In genomic region chr2:30605762-30606051, GRCm38 (mm10) we compare ENCODE assay signal across 11 mouse cellular contexts. TPM values are rescaled to one million over a fixed set of nuclear protein-coding genes. Genes with fewer than 3 reads are reported as not detected.
DNase-seq lines count a peak whose midpoint lies in the region; ATAC-seq and TF ChIP-seq lines count a peak whose summit lies in the region.
"Had no signal": no experiment of that assay in that cellular context is flagged by ENCODE, and none has a peak within 500 bp of the region (broad histone marks: within the 10 kb centered on the region; RNA-seq: fewer than 3 reads in every experiment).

No protein-coding gene starts in this region.

- no peak overlapping the region for H3K4me3 ChIP-seq in intestine, embryonic 14.5 days (ENCODE audit: low read depth, low read length)
- H3K4me3 ChIP-seq in intestine, postnatal 0 days (ENCODE audit: low read depth, low read length): no peak overlapping the region
- peak overlapping the region; percentile 51 for H3K4me3 ChIP-seq in E14TG2a.4 (replicated peaks; ENCODE audit: low read length)
- H3K4me3 ChIP-seq in embryonic facial prominence, embryonic 13.5 days: no peak overlapping the region
- H3K4me3 ChIP-seq in hindbrain, postnatal 0 days (ENCODE audit: low read length): no peak overlapping the region

- DNase-seq in intestine, embryonic 14.5 days (ENCODE audit: low spot score): no peak
- DNase-seq in hindbrain, postnatal 0 days (ENCODE audit: low spot score): no peak
- DNase-seq in thymus, postnatal 10 days (ENCODE audit: low spot score in 2 of 2): no peak
- DNase-seq in testis, postnatal 10 days (ENCODE audit: low spot score): no peak
- DNase-seq in layer of hippocampus, adult 8-10 months (ENCODE audit: low spot score in 2 of 2): no peak
- DNase-seq: adrenal gland, postnatal 25 days; right cerebral cortex, postnatal 14 days had no signal

- no peak for TF ChIP-seq CTCF in intestine, postnatal 0 days (IDR thresholded peaks at IDR 0.05; ENCODE audit: low read depth)
- TF ChIP-seq CTCF in E14TG2a.4 (conservative IDR thresholded peaks at IDR 0.05; ENCODE audit: low read length): no peak
- TF ChIP-seq CTCF in hindbrain, postnatal 0 days (IDR thresholded peaks at IDR 0.05; ENCODE audit: low read depth): no peak

- no peak for ATAC-seq in intestine, embryonic 14.5 days (replicated peaks; ENCODE audit: low FRiP score, low TSS enrichment, low read depth)
- no peak for ATAC-seq in intestine, postnatal 0 days
- no peak for ATAC-seq in embryonic facial prominence, embryonic 13.5 days (ENCODE audit: insufficient number of reproducible peaks, insufficient read depth, low FRiP score, low TSS enrichment, low read depth)
- no peak for ATAC-seq in hindbrain, postnatal 0 days

- peak overlapping the region; percentile 55 for H3K27ac ChIP-seq in intestine, embryonic 14.5 days (ENCODE audit: low read depth)
- no peak overlapping the region for H3K27ac ChIP-seq in intestine, postnatal 0 days (ENCODE audit: low read depth, low read length)
- H3K27ac ChIP-seq in embryonic facial prominence, embryonic 13.5 days: peak overlapping the region; percentile 98
- H3K27ac ChIP-seq in hindbrain, postnatal 0 days: 0 out of 2 replicates have a peak overlapping the region, but pooled peaks have one; percentile 41
- H3K27ac ChIP-seq: macrophage had no signal

- H3K9me3 ChIP-seq in intestine, embryonic 14.5 days (ENCODE audit: control insufficient read depth, low read length): no peaks in the 10 kb centered on the region
- H3K9me3 ChIP-seq in intestine, postnatal 0 days (ENCODE audit: control insufficient read depth): no peaks in the 10 kb centered on the region
- no peaks in the 10 kb centered on the region for H3K9me3 ChIP-seq in E14TG2a.4 (ENCODE audit: low read length)
- H3K9me3 ChIP-seq in embryonic facial prominence, embryonic 13.5 days: no peaks in the 10 kb centered on the region
- H3K9me3 ChIP-seq in hindbrain, postnatal 0 days (ENCODE audit: low read length): no peaks in the 10 kb centered on the region

- H3K9ac ChIP-seq in intestine, embryonic 14.5 days (ENCODE audit: low read length): no peak overlapping the region
- no peak overlapping the region for H3K9ac ChIP-seq in intestine, postnatal 0 days (ENCODE audit: low read depth, low read length)
- H3K9ac ChIP-seq in embryonic facial prominence, embryonic 13.5 days: peak overlapping the region; percentile 49; the same call in 1 of the 2 replicates
- H3K9ac ChIP-seq in hindbrain, postnatal 0 days (replicated peaks; ENCODE audit: low read length): no peak overlapping the region

- 8% methylated on average over 5 of the region's 6 CpGs for WGBS in intestine, embryonic 14.5 days
- WGBS in intestine, postnatal 0 days: 21% methylated on average over 4 of the region's 6 CpGs
- WGBS in embryonic facial prominence, embryonic 13.5 days: 13% methylated on average over 4 of the region's 6 CpGs
- 23% methylated on average over 4 of the region's 6 CpGs for WGBS in hindbrain, postnatal 0 days

- H3K27me3 ChIP-seq in intestine, embryonic 14.5 days (replicated peaks; ENCODE audit: control insufficient read depth, insufficient read depth, low read length): no peaks in the 10 kb centered on the region
- H3K27me3 ChIP-seq in intestine, postnatal 0 days (replicated peaks; ENCODE audit: control insufficient read depth, insufficient read depth, low read length): no peaks in the 10 kb centered on the region
- H3K27me3 ChIP-seq in E14TG2a.4 (ENCODE audit: insufficient read depth, low read length): peaks cover 69% of the 10 kb centered on the region
- no peaks in the 10 kb centered on the region for H3K27me3 ChIP-seq in embryonic facial prominence, embryonic 13.5 days
- H3K27me3 ChIP-seq in hindbrain, postnatal 0 days (ENCODE audit: insufficient read depth, low read length): no peaks in the 10 kb centered on the region

- peaks cover 56% of the 10 kb centered on the region for H3K4me1 ChIP-seq in intestine, embryonic 14.5 days (replicated peaks; ENCODE audit: control insufficient read depth, insufficient read depth, low read length)
- H3K4me1 ChIP-seq in intestine, postnatal 0 days (replicated peaks; ENCODE audit: control insufficient read depth, insufficient read depth, low read length): no peaks in the 10 kb centered on the region; the same call in 1 of the 2 replicates
- H3K4me1 ChIP-seq in E14TG2a.4 (replicated peaks; ENCODE audit: low read depth, low read length): peaks cover 66% of the 10 kb centered on the region
- peaks cover 70% of the 10 kb centered on the region for H3K4me1 ChIP-seq in embryonic facial prominence, embryonic 13.5 days
- H3K4me1 ChIP-seq in hindbrain, postnatal 0 days (ENCODE audit: insufficient read depth, low read length): peaks cover 27% of the 10 kb centered on the region

- H3K36me3 ChIP-seq in intestine, embryonic 14.5 days (ENCODE audit: control insufficient read depth, insufficient read depth, low read length): no peaks in the 10 kb centered on the region
- H3K36me3 ChIP-seq in intestine, postnatal 0 days (ENCODE audit: control insufficient read depth, insufficient read depth): no peaks in the 10 kb centered on the region
- no peaks in the 10 kb centered on the region for H3K36me3 ChIP-seq in E14TG2a.4 (ENCODE audit: insufficient read depth, low read length)
- H3K36me3 ChIP-seq in embryonic facial prominence, embryonic 13.5 days: no peaks in the 10 kb centered on the region
- no peaks in the 10 kb centered on the region for H3K36me3 ChIP-seq in hindbrain, postnatal 0 days (ENCODE audit: insufficient read depth, low read length)

- H3K4me2 ChIP-seq in intestine, embryonic 14.5 days (ENCODE audit: low read length): no peak overlapping the region
- H3K4me2 ChIP-seq in intestine, postnatal 0 days (replicated peaks; ENCODE audit: low read depth): no peak overlapping the region
- peak overlapping the region; percentile 49 for H3K4me2 ChIP-seq in embryonic facial prominence, embryonic 13.5 days
- no peak overlapping the region for H3K4me2 ChIP-seq in hindbrain, postnatal 0 days (ENCODE audit: low read depth, low read length)

RNA-seq across cellular contexts. Expression of gene Cstad, which starts 10.9 kb away (rescaled TPM):
- polyA plus RNA-seq in intestine, embryonic 14.5 days (2014; fragmentation: Nextera tagmentation; extraction: Ambion mirVana): 0.99 and 1.1 TPM in 2 replicates
- 0.53 and 0.63 TPM in 2 replicates for polyA plus RNA-seq in intestine, postnatal 0 days (2015; fragmentation: Nextera tagmentation; extraction: Ambion mirVana)
- 1.9 and 2.0 TPM in 2 replicates for polyA plus RNA-seq in embryonic facial prominence, embryonic 13.5 days (2015; fragmentation: Nextera tagmentation; extraction: Ambion mirVana)
- 1.3 and 4.6 TPM in 2 replicates for total RNA-seq in hindbrain, postnatal 0 days (2014; rRNA removed)
- 0.54 TPM in 1 of 2 replicates, not detected in the other for polyA plus RNA-seq in hindbrain, postnatal 0 days (2015; fragmentation: Nextera tagmentation; extraction: Ambion mirVana)
- total RNA-seq in layer of hippocampus, adult 8-10 months (2022): 10 to 100 TPM in 1 of 4 experiments, 1 to 10 TPM in 3; 3.4 to 11.0 (median 7.0) TPM
